Mouse (Mus musculus) G1E-ER4 (cell line): ENCODE measurements around the gene Pard3. TPM values are rescaled to one million over a fixed set of nuclear protein-coding genes. Genes with fewer than 3 reads are reported as not detected.

Source experiments
- GATA1 ChIP-seq: IDR thresholded peaks from one replicate; pipeline ENCODE4 v1.8.0; 2012; ENCODE audit warnings: low read length, inconsistent platforms
- polyA plus RNA-seq: library from polyadenylated mRNA; stranded (reverse); fragments of >175 nt; gene quantifications from 2 replicates; pipeline ENCODE4 v1.2.3, GENCODE M21; 2012

Pard3 gene
- polyA plus RNA-seq, 1 experiment, result 0.09 TPM

GRCm38 (mm10) chr8:127302847-127303445 is 239.3 kb downstream of the Pard3 start:
- TF ChIP-seq GATA1, result no peak

- no peak for TF ChIP-seq GATA1
Observed at GRCm38 (mm10) chr8:127307026-127307425, 243.3 kb downstream of the Pard3 start.

- TF ChIP-seq GATA1, result no peak
Observed at GRCm38 (mm10) chr8:127309363-127309762, 245.7 kb downstream of the Pard3 start.

- no peak for TF ChIP-seq GATA1
Observed at GRCm38 (mm10) chr8:127315811-127316210, 252.1 kb downstream of the Pard3 start.

GRCm38 (mm10) chr8:127317914-127318313 is 254.2 kb downstream of the Pard3 start:
- no peak for TF ChIP-seq GATA1

- TF ChIP-seq GATA1, result no peak
Observed at GRCm38 (mm10) chr8:127318377-127319159, 254.9 kb downstream of the Pard3 start.

GRCm38 (mm10) chr8:127320930-127321329 is 257.2 kb downstream of the Pard3 start:
- no peak for TF ChIP-seq GATA1

- TF ChIP-seq GATA1, result no peak
Observed at GRCm38 (mm10) chr8:127323583-127324360, 260.1 kb downstream of the Pard3 start.

- no peak for TF ChIP-seq GATA1
Observed at GRCm38 (mm10) chr8:127324836-127325570, 261.3 kb downstream of the Pard3 start.

GRCm38 (mm10) chr8:127325749-127326148 is 262.1 kb downstream of the Pard3 start:
- no peak for TF ChIP-seq GATA1

- TF ChIP-seq GATA1, result no peak
Observed at GRCm38 (mm10) chr8:127330258-127331187, 266.8 kb downstream of the Pard3 start.

GRCm38 (mm10) chr8:127331751-127332150 is 268.1 kb downstream of the Pard3 start:
- TF ChIP-seq GATA1, result no peak

- TF ChIP-seq GATA1, result no peak
Observed at GRCm38 (mm10) chr8:127335216-127335615, 271.5 kb downstream of the Pard3 start.

- TF ChIP-seq GATA1, result no peak
Observed at GRCm38 (mm10) chr8:127338183-127338582, 274.5 kb downstream of the Pard3 start.
